Mouse (Mus musculus) ES-CJ7 (cell line): ENCODE data around the gene Map7d3.

Experiments
- DNase-seq: peaks from one replicate; pipeline ENCODE4 v3.0.0; 2011; ENCODE audit warnings: low read depth, low spot score

Map7d3 gene

DNA sequence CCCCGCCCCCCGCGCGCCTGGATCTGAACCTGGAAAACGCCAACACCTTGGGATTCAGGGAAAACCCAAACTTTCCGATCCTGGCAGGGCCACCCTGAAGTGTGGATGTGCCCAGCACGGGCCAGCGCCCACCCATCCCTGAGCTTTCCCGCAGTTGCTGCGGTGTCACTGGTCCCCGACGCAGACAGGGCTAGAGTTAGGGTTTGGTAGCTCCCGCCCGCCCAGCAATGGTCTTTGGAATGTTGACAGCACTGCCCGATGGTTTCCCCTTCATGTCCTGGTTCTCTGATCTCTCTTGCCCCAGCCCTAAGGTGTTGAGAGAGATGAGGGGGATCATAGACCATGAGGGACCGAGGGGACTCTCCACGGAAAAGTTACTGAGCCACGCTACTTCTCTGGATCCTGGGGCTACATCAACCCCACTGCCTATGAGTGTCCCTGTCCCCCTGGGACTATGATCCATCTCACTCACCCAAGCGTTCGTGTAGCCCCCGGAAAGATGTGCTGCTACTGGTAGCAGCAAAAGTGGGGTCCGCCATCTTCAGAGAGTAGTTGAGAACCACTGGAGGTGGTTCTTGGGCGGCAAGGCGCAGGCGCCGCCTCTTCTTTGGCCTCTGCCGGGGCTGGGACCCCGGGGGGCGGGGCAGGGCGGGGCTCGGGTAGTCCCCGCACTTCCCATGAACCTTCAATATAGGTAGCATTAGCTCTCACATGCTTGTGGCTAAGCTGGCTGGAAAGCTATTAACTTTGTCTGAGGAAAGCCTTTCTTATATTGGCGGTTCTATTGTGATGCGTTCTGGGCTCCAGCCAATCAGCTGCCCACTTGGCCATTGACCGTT is at the start of gene Map7d3:
Gene Map7d3 (minus strand): TSS at position 562 of the 839 bp plus-strand sequence.
- peak; percentile 20 for DNase-seq

DNA sequence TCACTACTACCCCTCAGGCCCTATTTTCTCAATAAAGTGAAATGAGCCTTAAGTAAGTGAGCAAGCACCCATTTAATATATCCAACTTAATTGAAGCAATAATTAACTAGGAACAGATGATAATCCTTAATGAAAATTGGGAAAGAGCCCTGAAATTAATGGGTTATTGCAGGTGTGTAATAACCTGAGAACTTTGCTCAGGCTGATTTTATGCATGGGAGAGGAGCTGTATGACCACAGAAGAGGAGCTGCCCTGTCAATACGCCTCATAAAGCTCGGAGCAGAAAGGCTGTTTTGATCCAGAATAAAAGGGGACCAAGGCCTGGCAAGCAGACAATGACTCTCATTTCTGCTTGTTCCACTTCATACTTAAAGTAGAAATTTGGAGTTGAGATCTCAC is 47.7 kb upstream of the Map7d3 start, which contains the start of gene Adgrg4:
Gene Adgrg4 (plus strand): TSS at position 301 of the 400 bp plus-strand sequence.
- no peak for DNase-seq

DNA sequence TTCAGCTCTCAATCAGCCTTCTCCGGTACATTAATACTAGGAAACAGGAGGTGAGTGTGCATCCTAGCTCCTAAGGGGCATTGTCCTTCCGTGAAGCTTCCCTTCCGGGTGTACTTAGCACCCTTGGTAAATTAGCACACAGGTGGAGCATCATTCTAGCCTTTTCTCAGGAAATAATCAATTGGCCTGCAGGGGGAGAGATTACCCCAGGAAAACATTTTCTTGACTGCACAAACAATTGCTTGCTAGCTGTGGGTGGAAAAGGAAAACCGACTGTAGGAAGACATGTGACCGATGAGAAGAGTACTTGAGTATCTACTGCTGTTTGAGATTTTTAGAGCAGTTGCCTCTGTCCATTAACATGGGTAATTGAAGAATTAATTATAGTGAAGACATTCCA is 19.1 kb upstream of the Map7d3 start:
- DNase-seq: peak; percentile 14

DNA sequence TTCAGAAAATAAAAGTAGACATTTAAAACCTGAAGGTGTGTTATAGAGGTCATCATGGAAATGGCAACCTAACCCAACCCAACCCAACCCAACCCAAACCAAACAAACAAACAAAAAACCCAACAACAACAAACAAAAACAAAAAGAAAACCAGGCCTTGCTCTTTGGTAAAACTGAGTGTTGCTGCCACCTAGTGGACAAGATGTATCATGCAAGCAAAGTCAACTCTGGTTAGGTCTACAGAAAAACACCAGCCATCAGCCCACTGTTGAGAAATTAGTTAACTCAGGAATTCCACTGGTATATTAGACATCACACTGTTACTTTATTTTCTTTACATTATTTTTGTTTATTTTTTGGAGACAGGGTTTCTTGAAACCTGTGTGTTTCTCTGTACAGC is 17.2 kb upstream of the Map7d3 start:
- DNase-seq: peak; percentile 14

DNA sequence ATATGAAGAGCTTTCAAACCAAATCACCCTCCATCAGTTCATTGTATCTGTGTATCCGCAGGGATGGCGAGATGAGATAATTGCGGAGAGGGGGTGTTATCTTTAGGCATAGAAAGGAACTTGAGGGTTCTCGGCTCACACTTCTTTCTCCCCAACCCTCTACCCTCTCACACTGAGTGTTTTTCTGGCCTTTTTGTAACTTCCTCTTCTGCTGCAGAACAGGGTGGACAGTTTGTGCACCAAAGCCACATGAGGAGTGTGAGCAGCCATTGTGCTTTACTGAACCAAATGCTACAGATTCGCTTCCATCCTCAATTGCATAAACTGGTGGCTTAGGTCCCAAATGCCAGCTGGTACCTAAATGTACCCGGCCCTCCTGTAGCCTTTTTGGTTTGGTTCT is 13.7 kb upstream of the Map7d3 start:
- no peak for DNase-seq

DNA sequence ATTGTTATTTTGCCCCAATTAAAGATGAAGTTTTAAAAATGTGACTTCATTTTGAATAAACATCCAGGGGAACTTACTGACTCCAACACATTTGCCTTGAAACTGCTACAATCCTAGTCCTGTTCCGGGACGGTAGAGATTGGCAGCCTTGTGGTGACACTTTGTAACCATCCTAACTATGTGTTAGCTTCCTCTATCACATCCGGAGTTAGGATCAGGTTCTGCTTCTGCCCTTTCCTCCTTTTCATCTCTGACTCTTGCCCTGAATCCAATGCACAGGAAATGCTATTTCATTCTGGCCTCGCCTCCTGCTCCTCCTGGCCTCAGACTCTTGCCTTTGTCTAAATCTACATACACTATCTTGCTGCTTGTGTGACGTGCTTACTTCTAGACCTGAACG is 5.4 kb upstream of the Map7d3 start:
- DNase-seq: no peak

DNA sequence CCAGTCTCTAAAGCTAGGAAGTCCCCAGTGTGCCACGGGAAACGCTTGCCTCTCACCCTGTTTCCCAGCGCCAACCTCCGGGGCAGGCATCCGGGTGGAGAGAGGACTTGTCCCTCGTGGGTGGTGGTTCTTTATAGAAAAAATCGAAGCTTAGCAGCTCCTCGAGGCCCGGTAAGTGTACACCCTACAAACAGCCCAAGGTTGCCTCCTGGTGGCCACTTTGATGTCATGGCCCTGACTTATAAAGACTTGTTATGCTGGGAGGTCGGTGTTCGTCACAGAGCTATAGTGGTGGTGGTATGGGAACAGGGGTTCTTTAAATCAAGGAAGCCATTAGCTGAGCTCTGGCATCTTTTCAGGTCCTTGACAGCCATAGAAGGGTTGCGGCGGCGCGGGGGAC is 30.9 kb downstream of the Map7d3 start:
- DNase-seq: peak; percentile 62

DNA sequence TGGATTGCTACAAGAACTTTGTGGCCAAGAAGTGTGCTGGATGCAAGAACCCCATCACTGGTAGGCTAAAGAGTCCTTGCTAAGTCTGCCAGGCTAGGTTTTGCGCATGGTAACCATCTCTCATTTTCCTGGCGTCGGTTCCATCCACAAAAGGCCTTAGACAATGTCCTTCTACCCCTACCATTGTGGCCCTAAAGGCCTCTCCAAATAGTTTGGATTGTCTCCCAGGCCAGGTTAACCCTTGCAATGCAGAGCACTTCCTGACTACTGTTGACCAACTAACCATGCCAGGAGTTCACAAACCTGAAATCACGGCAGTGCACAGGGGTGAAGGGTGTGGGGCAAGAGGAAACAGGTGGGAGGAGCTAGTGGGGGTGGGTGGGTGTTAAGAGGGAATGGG is 31.5 kb downstream of the Map7d3 start:
- no peak for DNase-seq

- no peak for DNase-seq
Observed at GRCm38 (mm10) chrX:56787486-56787885, 34.6 kb downstream of the Map7d3 start.

GRCm38 (mm10) chrX:56786281-56787061 is 35.7 kb downstream of the Map7d3 start:
- DNase-seq: peak; percentile 17

DNA sequence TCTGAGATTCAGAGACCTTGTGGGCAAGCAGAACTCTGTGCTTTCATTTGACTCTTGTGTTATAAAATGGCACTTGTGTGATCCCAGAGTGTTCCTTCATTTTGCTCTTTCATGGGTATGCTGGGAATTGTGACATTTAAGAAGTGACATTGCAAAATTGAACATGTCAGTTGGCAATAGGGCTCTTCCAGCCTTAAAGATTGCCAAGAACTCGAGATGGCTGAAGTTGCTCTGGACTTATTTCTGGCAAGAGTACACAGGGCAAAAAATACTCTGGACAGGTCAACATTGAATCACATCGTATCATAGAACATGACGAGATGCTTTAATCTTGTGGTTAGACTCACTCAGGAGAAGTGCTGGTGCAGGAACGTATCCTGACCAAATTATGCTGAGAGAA is 48.8 kb downstream of the Map7d3 start:
- DNase-seq: no peak

GRCm38 (mm10) chrX:56771751-56772150 is 50.4 kb downstream of the Map7d3 start:
- DNase-seq: no peak

DNA sequence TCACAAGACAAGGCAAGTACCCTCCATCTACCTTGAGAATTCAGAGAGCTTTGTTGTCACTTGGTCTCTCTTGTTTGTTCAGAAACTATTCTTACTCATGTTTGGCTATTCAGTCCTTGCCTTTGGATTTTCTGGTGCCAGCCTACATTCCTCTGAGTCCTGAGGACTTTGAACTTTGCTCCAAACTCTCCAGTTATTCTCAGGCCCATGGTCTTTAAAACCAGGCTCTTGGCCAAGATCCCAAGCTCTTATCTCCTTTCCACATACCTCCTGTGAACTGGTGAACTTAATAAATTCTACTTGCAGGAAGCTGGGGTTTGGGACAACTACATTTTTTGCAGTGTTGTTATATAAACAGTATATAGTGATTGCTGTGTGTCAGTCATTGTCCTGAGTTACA is 52.3 kb downstream of the Map7d3 start:
- DNase-seq: no peak

DNA sequence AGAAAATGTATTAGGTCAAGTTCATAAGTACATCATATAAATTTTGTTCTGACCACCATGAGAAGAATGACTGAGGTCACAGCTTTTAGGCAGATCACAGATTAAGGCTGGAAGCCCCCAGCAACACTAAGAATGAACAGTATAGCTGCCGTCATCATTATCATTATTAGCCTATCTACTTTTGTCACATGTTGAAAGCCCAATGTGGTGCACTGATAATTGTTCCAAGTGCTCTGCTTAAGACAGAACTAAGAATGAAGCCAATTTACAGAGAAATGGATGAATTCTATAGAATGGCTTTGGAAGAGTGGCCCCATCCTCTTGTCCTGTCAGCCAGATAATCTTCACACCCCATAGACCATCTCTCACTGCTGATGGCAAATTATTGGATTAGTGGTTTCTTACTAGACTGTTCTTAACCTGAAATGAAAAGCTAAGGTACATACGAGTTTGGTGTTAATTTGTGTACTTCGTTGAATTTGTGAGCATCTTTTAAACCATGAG is 61.8 kb downstream of the Map7d3 start:
- no peak for DNase-seq

- DNase-seq: no peak
Observed at GRCm38 (mm10) chrX:56756352-56756751, 65.8 kb downstream of the Map7d3 start.

DNA sequence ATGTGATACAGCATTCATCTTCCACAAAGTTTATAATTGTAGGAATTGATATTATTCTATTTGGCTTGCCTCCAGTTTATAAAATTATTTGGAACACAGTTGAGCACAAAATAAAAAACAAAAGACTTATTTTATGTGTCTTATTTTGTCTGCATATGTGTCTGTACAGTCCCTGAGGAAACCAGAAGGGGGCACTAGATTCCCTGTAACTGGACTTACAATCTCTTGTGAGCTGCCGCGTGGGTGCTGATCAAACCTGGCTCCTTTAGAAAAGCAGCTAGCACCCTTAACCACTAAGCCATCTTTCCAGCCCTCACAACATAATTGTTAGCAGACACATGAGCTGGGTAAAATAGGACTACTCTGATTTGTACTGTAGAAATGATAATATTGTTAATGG is 66.5 kb downstream of the Map7d3 start:
- peak; percentile 34 for DNase-seq

- no peak for DNase-seq
Observed at GRCm38 (mm10) chrX:56753317-56754289, 68.5 kb downstream of the Map7d3 start.

- DNase-seq: no peak
Observed at GRCm38 (mm10) chrX:56752144-56752543, 70.0 kb downstream of the Map7d3 start.

- DNase-seq: peak; percentile 5
Observed at GRCm38 (mm10) chrX:56751536-56751935, 70.6 kb downstream of the Map7d3 start.
